Mouse (Mus musculus) Patski (cell line): ENCODE measurements around the gene Spon1. TPM values are rescaled to one million over a fixed set of nuclear protein-coding genes. Genes with fewer than 3 reads are reported as not detected.

Experiments used
- ATAC-seq: fragments of 100-300 bp; one replicate; pipeline ENCODE4 v1.8.0; 2021
- CTCF ChIA-PET: fragments of 350-600 bp; sonication (Branson Sonifier 250); formaldehyde crosslinking; loops from one replicate; lab custom pipeline; 2022; ENCODE audit warnings: inconsistent platforms; lab: Charles Lee
- POLR2A ChIA-PET: fragments of 350-600 bp; sonication (Branson Sonifier 250); formaldehyde crosslinking; loops from one replicate; lab custom pipeline; 2022; ENCODE audit warnings: antibody characterized with exemption, inconsistent platforms; lab: Charles Lee
- DNase-seq: peaks from one replicate; pipeline ENCODE4 v3.0.0-alpha.2; 2011; ENCODE audit warnings: low read depth, low spot score
- H3K27me3 ChIP-seq: fragments of 371-371 bp; one replicate; pipeline ENCODE4 v1.5.1; 2021
- CTCF ChIP-seq: fragments of 100-300 bp; IDR thresholded peaks from one replicate; pipeline ENCODE4 v1.5.1; 2021
- in situ Hi-C: fragments of 300-500 bp; cut with MboI; formaldehyde crosslinking; loops from 3 replicates; pipeline ENCODE4 v1.11.1; 2018; ENCODE audit warnings: low pct_unique_long_range_greater_than_20kb, mixed read lengths
- polyA plus RNA-seq: library from polyadenylated mRNA; unstranded; gene quantifications from one replicate; pipeline ENCODE4 v1.2.3, GENCODE M21; 2021

Gene Spon1
- polyA plus RNA-seq, 1 experiment from 2014 or later, result 0.33 TPM

DNA sequence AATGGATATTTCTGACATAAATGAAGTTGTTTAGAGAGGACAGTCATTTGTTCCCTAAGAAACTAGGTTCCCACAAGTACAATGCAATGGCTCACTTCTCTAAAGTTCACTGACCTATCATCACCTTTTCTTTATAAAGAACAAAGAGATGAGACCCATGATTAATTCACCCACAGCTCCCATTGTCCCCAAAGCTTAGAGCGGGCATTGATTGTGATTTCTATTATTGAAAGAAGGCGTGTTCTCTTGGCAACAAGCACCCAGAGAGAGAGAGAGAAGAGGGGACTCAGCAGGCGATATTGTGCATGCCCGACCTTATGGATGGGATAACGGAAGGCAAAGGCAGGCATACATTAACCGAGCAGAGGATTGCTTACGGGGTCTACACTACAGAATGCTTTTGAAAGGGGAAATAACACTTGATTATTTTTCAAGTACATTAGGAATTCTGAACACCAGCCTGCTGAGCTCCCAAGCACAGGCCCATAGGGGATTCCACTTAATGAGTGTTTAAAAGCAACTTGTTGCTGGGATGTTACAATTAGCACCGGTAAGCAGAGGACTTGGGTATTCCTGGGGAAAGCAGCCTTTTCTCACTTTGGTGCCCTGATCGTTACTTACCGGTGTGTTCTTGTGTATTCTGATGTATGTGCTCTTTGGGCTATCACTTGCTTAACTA, 48.4 kb downstream of the Spon1 start:
- TF ChIP-seq CTCF, result no peak
- no peaks in the 10 kb centered on the region for H3K27me3 ChIP-seq
- ChIA-PET POLR2A (no interaction called here), CTCF (no interaction called here)
- DNase-seq (no peak), ATAC-seq (no peak)
- in situ Hi-C loops, result no loop called here

DNA sequence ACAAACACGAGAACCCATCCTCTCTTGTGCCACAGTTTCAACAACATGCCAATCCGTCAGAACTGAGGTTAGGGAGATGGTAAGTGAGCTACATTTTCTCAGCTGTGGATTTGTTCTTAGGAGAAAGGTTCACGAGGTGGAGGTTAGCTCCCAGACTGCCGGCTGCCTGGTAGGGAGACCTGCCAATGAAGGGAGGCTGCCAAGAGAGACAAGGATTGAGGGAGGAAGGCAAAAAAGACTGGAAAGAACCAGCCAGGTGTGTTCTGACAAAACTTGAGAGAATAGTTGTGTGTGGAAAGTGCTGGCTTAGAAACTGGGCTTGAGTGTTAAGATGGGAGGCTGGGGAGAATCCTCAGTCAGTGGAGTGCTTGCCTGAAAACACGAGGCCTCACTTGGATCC, 49.9 kb downstream of the Spon1 start:
- in situ Hi-C loops, result no loop called here
- ATAC-seq, result no peak
- no peak for TF ChIP-seq CTCF

DNA sequence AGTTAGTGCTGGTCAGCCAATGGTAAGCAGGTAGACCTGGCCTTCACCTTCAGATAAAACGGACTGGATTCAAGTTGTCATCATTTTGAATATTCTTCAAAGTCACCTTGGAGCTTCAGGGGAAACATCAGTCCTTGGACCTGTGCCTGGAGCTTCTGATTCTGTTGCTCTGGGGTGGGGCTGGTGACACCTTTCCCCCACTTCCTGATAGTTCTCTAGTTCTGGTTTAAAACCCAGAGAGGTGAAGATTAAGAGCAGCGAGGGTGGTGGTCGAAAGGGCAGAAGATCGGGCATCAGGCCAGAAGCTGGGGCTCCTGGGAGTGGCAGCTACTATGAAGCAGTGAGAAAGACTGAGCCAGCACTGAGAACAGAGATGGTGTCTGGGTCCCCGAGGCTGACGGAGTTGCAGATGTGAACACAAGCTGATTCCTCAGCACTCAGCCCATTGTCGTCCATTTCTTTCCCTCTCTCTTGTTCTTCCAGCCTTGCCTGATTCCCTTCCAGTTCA, 51.1 kb downstream of the Spon1 start:
- POLR2A ChIA-PET, result no interaction called here
- in situ Hi-C loops, result no loop called here
- H3K27me3 ChIP-seq, result no peaks in the 10 kb centered on the region
- no peak for DNase-seq
- CTCF ChIA-PET, result no interaction called here
- no peak for ATAC-seq
- no peak for TF ChIP-seq CTCF

More for the DNA sequence above, 49.9 kb downstream of the Spon1 start:
- H3K27me3 ChIP-seq, result no peaks in the 10 kb centered on the region
- no peak for DNase-seq
- CTCF ChIA-PET, result no interaction called here
- POLR2A ChIA-PET, result interaction anchor here (0.7 kb wide), 1 partner anchor 225 kb away, joined by 3 read pairs; no protein-coding TSS in a partner anchor

DNA sequence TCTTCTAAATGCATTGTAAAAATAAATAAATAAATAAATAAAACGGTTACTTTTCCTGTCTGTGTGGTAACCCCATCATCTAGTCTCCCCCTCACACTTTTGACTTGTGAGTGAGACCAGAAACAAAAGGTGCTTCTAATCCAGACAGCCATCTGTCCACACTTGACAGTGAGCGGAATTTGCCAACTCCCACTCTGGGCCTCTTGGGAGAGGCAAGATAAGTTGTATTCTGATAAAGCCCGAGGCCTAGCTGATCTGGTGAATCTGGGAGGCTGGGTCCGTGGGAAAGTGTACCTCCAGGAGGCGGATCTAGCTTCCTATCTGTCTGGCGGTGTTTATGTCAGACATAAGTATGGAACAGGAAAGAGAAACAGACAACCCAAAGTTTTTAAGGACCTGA, 52.3 kb downstream of the Spon1 start:
- ChIA-PET CTCF (no interaction called here), POLR2A (no interaction called here)
- DNase-seq (no peak), ATAC-seq (no peak)
- TF ChIP-seq CTCF, result no peak
- no peaks in the 10 kb centered on the region for H3K27me3 ChIP-seq
- in situ Hi-C loops, result no loop called here

DNA sequence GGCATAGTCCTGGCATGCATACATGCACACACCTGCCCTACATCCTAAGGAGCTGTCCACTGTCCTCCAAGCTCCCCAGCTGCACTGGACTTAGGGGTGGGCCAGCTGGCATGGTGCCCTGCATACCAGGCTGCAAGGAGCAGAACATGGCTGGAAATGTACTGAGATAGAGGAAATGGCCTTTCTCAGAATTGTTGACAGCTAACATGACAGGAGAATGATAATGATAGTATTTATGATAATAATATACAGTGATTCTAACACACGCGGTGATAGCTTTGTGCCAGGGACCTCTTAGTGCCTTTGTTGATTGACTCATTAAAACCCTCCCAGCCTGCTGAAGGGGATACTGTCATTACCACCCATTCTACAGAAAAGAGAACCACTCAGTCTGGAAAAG, 54.4 kb downstream of the Spon1 start:
- in situ Hi-C loops, result no loop called here
- DNase-seq, result no peak
- no peak for TF ChIP-seq CTCF
- CTCF ChIA-PET, result no interaction called here
- no peaks in the 10 kb centered on the region for H3K27me3 ChIP-seq
- no peak for ATAC-seq
- POLR2A ChIA-PET, result no interaction called here

DNA sequence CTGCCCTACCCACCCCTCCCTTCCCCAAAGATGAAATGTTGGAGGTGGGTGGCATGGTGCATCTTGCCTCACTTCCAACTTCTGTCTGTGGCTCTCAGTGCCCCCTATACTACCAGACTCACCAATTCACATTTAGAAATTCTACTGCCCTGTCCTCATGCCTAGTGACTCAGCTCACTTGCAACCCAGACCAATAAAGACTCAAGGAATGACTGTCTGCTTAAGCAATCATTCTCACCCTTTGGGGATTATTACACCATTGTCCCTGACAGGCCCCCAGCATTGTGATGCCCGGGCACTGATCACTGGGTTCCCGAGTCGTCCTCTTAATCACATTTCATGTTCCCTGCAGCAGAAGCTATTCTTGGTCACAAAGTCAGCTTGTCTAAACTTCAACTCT, 57.2 kb downstream of the Spon1 start:
- ATAC-seq (no peak), DNase-seq (no peak)
- H3K27me3 ChIP-seq, result no peaks in the 10 kb centered on the region
- in situ Hi-C loops, result no loop called here
- ChIA-PET POLR2A (no interaction called here), CTCF (interaction anchor here (1.0 kb wide), 1 partner anchor 15 kb away, joined by 3 read pairs; no protein-coding TSS in a partner anchor)
- TF ChIP-seq CTCF, result no peak

DNA sequence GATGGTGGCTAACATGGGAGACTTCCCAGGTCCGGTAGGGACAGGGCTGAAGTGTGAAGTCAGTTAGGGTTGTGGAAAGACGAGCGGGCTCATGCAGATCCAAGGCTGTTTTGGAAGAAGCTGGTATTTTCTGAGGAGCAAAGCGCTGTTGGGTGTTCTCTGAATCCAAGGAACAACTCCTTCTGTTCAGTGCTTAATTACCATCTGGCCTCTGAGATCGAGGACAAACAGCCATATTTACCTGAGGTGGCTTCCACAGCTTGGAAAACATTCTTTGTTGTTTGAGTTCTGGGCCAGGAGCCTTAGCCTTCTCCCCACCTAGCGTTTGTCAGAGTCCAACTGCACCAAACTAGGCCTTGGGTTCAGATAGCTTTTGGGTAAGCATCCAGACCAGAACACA, 58.9 kb downstream of the Spon1 start:
- no peak for DNase-seq
- in situ Hi-C loops, result no loop called here
- ChIA-PET CTCF (no interaction called here), POLR2A (no interaction called here)
- no peak for TF ChIP-seq CTCF
- ATAC-seq, result no peak
- H3K27me3 ChIP-seq, result no peaks in the 10 kb centered on the region

DNA sequence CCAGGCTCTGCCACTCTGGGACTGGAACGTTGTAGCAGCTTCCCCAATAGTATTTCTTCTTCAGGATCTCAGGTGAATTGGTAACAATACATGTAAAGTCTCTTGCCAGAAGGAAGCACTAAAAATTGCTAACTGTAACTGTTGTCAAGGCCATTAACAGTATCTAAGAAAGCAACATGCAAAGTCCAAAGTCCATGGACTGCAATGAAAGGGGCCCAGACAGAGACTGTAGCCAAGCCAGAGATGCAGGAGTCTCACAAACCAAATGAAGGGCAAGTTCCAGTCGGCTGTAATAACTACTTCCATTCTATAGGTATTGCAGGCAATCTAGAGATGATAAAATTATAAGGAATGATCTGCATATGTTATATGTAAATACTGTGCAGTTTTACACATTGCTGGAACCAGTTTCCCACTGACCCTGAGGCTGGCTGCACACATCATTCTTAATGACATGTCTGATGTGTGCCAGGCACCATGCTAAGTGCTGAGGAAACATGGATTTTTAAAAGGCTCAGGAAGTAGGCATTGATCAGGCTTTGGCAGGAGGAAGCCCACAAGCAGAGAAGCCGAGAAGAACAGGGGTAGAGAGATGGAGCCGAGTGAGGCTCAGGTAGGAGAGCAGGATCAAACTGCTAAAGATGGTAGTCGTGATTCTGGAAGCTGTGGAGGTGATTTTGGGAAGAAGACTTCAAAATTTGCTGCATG, 59.9 kb downstream of the Spon1 start:
- CTCF ChIA-PET, result no interaction called here

DNA sequence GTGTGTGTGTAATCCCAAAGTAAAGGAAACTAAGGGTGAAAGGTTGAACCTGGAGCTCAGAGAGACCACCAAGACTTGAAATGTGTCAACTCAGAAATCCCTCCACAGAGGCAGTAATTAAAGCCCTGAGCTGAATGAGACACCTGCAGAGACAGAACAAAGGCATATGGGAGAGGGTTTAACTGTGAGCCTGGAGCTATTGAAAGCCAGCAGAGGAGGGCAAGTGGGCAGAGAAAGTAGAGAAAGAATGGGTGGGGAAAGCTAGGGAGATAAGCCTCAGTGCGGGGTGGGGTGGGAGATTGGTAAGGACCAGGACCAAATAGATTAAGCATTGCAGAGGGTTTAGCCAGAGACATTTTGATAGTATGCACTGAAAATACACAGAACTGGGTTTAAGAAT, 60.7 kb downstream of the Spon1 start:
- in situ Hi-C loops, result no loop called here
- peaks cover 4% of the 10 kb centered on the region for H3K27me3 ChIP-seq
- no peak for TF ChIP-seq CTCF
- ChIA-PET CTCF (no interaction called here), POLR2A (no interaction called here)
- no peak for DNase-seq
- ATAC-seq, result no peak

More for the DNA sequence above, 59.9 kb downstream of the Spon1 start:
- POLR2A ChIA-PET, result no interaction called here
- DNase-seq (no peak), ATAC-seq (no peak)
- in situ Hi-C loops, result no loop called here
- no peak for TF ChIP-seq CTCF
- H3K27me3 ChIP-seq, result no peaks in the 10 kb centered on the region

DNA sequence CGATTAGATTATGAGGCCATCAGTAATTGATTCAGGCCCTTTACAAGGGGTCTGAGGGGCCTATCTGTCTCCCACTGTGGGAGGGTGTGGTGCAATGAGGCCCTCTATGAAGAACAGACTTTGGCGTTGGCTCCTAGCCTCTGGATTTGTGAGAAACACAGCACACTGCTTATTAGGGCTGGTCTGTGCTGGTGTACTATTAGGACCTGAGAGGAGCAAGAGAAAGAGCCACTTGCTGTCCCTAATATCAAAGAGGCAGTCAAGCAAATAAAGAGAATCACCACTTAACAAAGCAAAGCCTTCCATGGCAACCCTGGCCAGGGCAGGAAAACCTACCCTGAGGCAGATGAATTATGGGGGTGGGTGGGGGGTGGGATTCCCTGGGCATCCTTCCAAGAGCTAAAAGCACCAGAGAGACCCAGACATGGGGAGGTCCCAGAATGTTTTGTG, 62.3 kb downstream of the Spon1 start:
- POLR2A ChIA-PET, result no interaction called here
- no peak for TF ChIP-seq CTCF

DNA sequence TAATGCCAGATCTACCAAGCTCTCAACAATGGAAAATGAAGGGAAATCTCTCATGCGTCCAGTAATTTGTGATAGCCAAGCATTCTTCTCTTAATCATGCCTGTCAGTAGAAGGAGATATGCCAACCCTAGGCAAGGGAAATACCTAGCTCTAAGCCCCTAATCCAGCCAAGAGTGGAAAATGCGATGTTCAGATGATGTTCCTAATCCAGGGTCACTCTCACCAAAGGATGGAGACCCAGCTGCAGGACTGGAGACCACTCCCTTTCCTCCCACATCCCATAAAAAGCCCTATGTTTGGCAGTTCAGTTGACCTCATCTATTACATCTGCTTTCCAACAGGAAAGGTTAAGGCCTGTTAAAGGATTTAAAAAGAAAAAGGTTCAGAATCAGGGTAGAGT, 62.8 kb downstream of the Spon1 start:
- DNase-seq (no peak), ATAC-seq (no peak)
- peaks cover 5% of the 10 kb centered on the region for H3K27me3 ChIP-seq
- ChIA-PET POLR2A (no interaction called here), CTCF (no interaction called here)
- no peak for TF ChIP-seq CTCF
- in situ Hi-C loops, result no loop called here

More for the DNA sequence above, 62.3 kb downstream of the Spon1 start:
- CTCF ChIA-PET, result no interaction called here
- DNase-seq, result no peak
- ATAC-seq, result no peak
- in situ Hi-C loops, result no loop called here
- H3K27me3 ChIP-seq, result peaks cover 5% of the 10 kb centered on the region
